Comparison of ENCODE assay signal across 22 mouse cellular contexts in genomic region chr5:97880115-97880514, GRCm38 (mm10).
A peak's percentile ranks its signal among the peaks of the same experiment; 100 is the strongest.
DNase-seq lines count a peak whose midpoint lies in the region; ATAC-seq and TF ChIP-seq lines count a peak whose summit lies in the region.
"Had no signal": no experiment of that assay in that cellular context is flagged by ENCODE, and none has a peak within 500 bp of the region (broad histone marks: within the 10 kb centered on the region; RNA-seq: fewer than 3 reads in every experiment).

No protein-coding gene starts in this region.

- H3K9ac ChIP-seq in MEL (ENCODE audit: control insufficient read depth, low read depth, low read length, poor library complexity, severe bottlenecking) = no peak overlapping the region
- H3K9ac ChIP-seq: forebrain, postnatal 0 days; hindbrain, embryonic 13.5 days; intestine, embryonic 15.5 days had no signal

- TF ChIP-seq POLR2A in MEL (IDR thresholded peaks at IDR 0.05; ENCODE audit: control insufficient read depth in 1 of 2, insufficient read depth in 1 of 2, low read depth in 1 of 2, low read length in 2 of 2, poor library complexity in 1 of 2) = no peak
- TF ChIP-seq POLR2A in brain, embryonic 14.5 days (IDR thresholded peaks at IDR 0.05; ENCODE audit: borderline replicate concordance, extremely low read depth, insufficient read depth, insufficient read length, poor library complexity, severe bottlenecking) = no peak

- H3K4me1 ChIP-seq in MEL (ENCODE audit: control insufficient read depth in 1 of 2, insufficient read depth in 2 of 2, low read length in 2 of 2) = no peaks in the 10 kb centered on the region
- H3K4me1 ChIP-seq: hindbrain, embryonic 13.5 days; intestine, embryonic 15.5 days had no signal

- H3K9me3 ChIP-seq in MEL (replicated peaks; ENCODE audit: insufficient read depth, low read length) = no peaks in the 10 kb centered on the region
- H3K9me3 ChIP-seq: hindbrain, embryonic 10.5 days; hindbrain, embryonic 13.5 days; intestine, embryonic 15.5 days had no signal

- H3K79me2 ChIP-seq in MEL (ENCODE audit: control insufficient read depth, insufficient read depth, low read length, poor library complexity) = no peaks in the 10 kb centered on the region

- H3K36me3 ChIP-seq in MEL (ENCODE audit: control insufficient read depth in 1 of 2, insufficient read depth in 2 of 2, low read length in 2 of 2) = no peaks in the 10 kb centered on the region
- H3K36me3 ChIP-seq: hindbrain, embryonic 13.5 days had no signal

- no peak for TF ChIP-seq CTCF in MEL (IDR thresholded peaks at IDR 0.05 in 2 of 3, conservative IDR thresholded peaks at IDR 0.05 in 1 of 3; ENCODE audit: control insufficient read depth in 1 of 3, insufficient read depth in 1 of 3, low read depth in 2 of 3, low read length in 3 of 3, poor library complexity in 1 of 3, severe bottlenecking in 1 of 3)
- TF ChIP-seq CTCF in brain, embryonic 14.5 days (IDR thresholded peaks at IDR 0.05; ENCODE audit: borderline replicate concordance, extremely low read depth, insufficient read depth, insufficient read length) = no peak

- no peaks in the 10 kb centered on the region for H3K27me3 ChIP-seq in MEL (ENCODE audit: control insufficient read depth in 1 of 2, insufficient read depth in 2 of 2, low read length in 2 of 2)
- H3K27me3 ChIP-seq: hindbrain, embryonic 13.5 days; intestine, embryonic 15.5 days had no signal

- peak; percentile 91 for ATAC-seq in granulocyte monocyte progenitor cell, adult 5-6 weeks (replicated peaks; ENCODE audit: poor library complexity, severe bottlenecking)
- peak; percentile 83 for ATAC-seq in megakaryocyte progenitor cell, adult 5-6 weeks (replicated peaks; ENCODE audit: poor library complexity)
- ATAC-seq: CD4-positive, CD25-positive, alpha-beta regulatory T cell, adult 4 months; forebrain, embryonic 14.5 days; forebrain, postnatal 0 days; hindbrain, embryonic 16.5 days; intestine, embryonic 15.5 days had no signal

- no peak overlapping the region for H3K27ac ChIP-seq in MEL (ENCODE audit: control insufficient read depth, low read depth, low read length)
- H3K27ac ChIP-seq: hindbrain, embryonic 10.5 days; hindbrain, embryonic 13.5 days; intestine, embryonic 15.5 days had no signal

- no peak for DNase-seq in MEL (ENCODE audit: low read depth, low spot score)
- peak; percentile 7 for DNase-seq in brain, embryonic 14.5 days (ENCODE audit: low read depth)
- DNase-seq in cerebellum, adult 18-20 months = no peak
- DNase-seq in right cerebral cortex, adult 18-20 months = no peak
- DNase-seq: adrenal gland, adult 2 months; adrenal gland, postnatal 25 days; cerebellum, adult 2 months; cerebellum, adult 9-11 months; cerebellum, postnatal 25 days; forebrain, postnatal 0 days; gastrocnemius, postnatal 10 days; gastrocnemius, postnatal 36 days; heart, adult 11 months; kidney, adult 11 months had no signal

- no peak for TF ChIP-seq RAD21 in MEL (IDR thresholded peaks at IDR 0.05; ENCODE audit: low read depth, low read length)

- TF ChIP-seq EP300 in MEL (IDR thresholded peaks at IDR 0.05; ENCODE audit: low read depth in 1 of 2, low read length in 2 of 2) = no peak

- no peak overlapping the region for H3K4me3 ChIP-seq in MEL (ENCODE audit: control insufficient read depth in 1 of 2, insufficient read depth in 1 of 2, low read depth in 2 of 2, low read length in 2 of 2)
- H3K4me3 ChIP-seq: hindbrain, embryonic 10.5 days; hindbrain, embryonic 13.5 days; intestine, embryonic 15.5 days had no signal

TF ChIP-seq in MEL, 35 proteins besides CTCF, POLR2A, EP300 and RAD21:
- TF ChIP-seq SIN3A (IDR thresholded peaks at IDR 0.05; ENCODE audit: low read length) (no peak), ZNF384 (IDR thresholded peaks at IDR 0.05; ENCODE audit: low read depth, low read length) (0 out of 2 replicates have a peak, but pooled peaks have one; percentile 17)
